Mouse (Mus musculus): ENCODE results near the gene Snd1.

Gene Snd1

GRCm38 (mm10) chr6:28594759-28595158, 119.8 kb downstream of the Snd1 start:
- DNase-seq (ENCODE audit: low read depth, low spot score), result no peak

GRCm38 (mm10) chr6:28595231-28595630, 120.3 kb downstream of the Snd1 start:
- no peak for DNase-seq (ENCODE audit: low read depth, low spot score)

DNA sequence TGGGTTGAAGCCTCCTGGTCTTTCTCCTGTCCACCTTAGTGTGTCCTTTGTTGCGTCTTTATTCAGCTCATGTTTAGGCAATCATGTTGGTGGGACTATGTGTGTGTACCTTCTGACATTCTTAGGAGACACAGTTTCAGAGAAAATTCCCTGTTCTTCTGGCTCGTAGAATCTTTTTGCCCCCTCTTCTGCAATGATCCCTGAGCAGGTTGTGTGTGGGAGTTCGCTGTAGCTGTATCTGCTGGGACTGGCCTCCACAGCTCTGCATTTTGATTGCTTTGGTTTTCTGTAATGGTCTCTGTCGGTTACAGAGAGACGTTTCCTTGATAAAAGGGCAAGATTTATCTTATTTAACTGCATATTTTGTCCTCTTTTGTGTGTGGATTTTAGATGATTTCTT, 122.3 kb downstream of the Snd1 start:
- DNase-seq (ENCODE audit: low read depth, low spot score), result no peak

DNA sequence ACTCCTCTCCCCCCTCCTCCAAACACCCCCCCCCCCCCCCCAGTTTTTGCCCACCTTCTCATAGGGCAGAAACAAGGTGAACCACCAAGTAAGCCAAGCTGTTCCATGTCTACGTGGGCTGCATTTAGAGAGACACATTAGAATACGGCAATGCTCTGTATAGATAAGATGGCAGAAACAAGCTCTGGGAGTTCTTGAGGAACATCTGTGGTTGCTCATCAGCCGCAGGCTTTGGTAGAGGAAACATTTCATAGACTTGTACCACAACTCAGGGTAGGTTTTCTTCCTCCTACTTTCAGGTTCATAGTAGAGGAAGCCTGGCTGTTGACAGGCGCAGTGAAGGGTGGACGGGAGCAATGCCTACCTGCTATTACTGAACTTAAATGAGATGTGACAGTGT, 124.2 kb downstream of the Snd1 start:
- no peak for DNase-seq (ENCODE audit: low read depth, low spot score)

DNA sequence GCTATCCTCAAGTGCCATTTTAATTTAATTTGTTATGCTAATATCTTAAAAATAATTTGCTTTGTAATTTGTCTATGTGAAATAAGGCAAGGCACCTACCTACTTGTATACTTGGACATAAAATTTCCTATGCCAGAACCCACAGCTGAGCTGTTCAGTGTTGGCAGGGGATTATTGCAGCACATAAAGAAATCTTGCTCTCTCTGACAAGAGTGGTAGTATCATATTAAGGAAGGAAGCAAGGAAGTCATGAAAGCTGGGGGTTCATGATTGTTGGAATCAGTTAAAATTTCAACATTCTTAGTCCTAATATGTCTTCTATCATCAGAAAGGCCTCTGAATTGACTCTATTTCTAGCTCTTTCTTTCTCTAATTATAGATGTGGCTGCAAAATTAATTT, 125.5 kb downstream of the Snd1 start:
- no peak for DNase-seq (ENCODE audit: low read depth, low spot score)

GRCm38 (mm10) chr6:28603401-28603800, 128.5 kb downstream of the Snd1 start:
- no peak for DNase-seq (ENCODE audit: low read depth, low spot score)

DNA sequence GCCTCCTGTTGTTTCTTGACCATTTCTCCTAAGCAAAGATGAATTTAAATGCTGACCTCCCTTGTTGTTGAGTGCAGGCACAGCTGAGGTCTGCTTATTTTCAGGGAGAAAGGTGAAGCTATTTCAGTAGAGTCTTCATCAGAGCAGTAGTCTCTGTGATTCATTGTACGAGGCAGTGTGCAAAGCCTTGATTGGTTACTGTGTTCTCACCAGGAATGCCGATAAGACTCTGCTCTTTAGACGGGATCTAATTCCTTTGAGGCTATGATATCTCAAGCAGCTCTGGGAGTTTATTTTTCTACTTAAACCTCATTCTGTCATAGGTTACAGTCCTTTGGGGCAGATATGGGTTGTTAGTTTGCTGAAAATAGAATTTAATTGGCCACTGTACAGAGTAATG, 128.9 kb downstream of the Snd1 start:
- DNase-seq (ENCODE audit: low read depth, low spot score), result no peak

GRCm38 (mm10) chr6:28609291-28609690, 134.4 kb downstream of the Snd1 start:
- DNase-seq (ENCODE audit: low read depth, low spot score), result no peak

GRCm38 (mm10) chr6:28610127-28610526, 135.2 kb downstream of the Snd1 start:
- DNase-seq (ENCODE audit: low read depth, low spot score), result no peak

DNA sequence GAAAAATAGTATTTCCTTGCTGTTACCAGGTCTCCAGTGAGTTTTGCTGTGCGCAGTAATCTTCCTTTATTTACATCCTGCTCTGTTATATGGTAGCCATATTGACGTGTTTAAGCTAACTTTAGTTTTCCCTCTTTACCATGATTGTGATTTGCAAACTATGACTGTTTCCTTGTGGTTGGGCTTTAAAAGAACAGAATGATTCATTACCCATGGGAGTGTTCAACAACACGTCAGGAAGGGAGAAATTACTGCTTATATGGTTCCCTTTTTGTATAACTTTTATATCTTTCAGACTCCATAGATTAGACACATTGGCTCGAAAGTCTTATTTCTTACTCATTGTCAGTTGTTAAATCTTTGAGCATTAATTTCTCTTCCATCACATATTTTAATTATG, 138.5 kb downstream of the Snd1 start:
- no peak for DNase-seq (ENCODE audit: low read depth, low spot score)

- no peak for DNase-seq (ENCODE audit: low read depth, low spot score)
Measured at GRCm38 (mm10) chr6:28614856-28615255, 139.9 kb downstream of the Snd1 start.

- no peak for DNase-seq (ENCODE audit: low read depth, low spot score)
Measured at GRCm38 (mm10) chr6:28615408-28615807, 140.5 kb downstream of the Snd1 start.

DNA sequence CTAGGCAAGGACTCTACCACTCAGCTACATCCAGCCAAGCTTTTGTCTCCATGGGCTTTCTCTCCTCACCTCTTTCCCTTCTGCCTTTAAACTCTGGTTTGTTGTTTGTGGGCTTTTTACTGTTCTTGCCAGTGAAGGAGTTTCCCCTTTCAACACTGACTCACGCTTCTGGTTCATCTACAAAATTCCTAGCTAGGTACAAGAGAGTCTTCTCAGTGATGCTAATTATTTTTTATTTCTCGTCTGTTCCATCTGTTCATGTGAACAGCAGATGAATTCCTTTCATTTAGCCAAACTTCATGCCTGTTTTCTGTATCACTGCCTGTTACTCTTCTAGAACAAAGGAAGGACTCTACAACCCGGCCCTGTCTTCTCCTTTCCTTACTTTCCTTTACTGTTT, 141.0 kb downstream of the Snd1 start:
- no peak for DNase-seq (ENCODE audit: low read depth, low spot score)

DNA sequence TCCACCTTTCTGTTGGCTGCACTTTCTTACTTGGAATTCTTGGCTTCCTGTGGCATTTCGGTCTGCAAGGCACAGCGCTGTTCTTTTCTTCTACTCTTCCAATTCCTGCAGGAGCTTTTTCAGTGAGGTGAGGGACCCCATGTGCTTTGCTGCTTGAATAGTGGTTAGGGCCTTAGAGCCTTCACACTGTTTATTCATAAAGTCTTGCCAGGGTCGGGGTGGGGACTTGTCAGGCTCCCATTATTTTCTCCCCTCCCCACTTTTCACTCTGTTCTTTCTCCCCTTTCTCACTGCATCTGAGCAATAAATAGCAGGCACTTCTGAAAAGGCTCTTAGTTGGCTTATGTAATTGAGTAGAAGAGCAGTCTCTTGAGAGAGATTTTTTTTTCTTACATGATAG, 143.4 kb downstream of the Snd1 start:
- no peak for DNase-seq (ENCODE audit: low read depth, low spot score)

DNA sequence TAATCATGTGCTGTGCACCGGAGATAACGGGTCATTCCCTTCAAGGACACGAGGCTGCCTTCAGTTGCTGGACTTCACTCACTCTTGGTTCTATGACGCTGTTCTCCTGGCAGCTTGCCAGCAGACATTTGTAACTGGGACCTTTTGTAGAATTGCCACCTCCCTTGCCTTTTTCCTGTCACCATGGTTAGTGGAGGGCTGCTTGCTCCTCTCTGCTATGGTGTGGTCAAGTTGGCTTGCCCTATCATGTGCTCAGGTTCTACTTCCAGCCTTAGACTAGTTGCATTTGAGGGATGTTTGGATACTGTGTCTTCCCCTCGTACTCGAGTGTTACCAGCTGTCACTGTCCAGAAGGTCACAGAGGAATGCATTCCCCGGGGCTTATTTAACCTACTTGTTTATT, 143.8 kb downstream of the Snd1 start:
- no peak for DNase-seq (ENCODE audit: low read depth, low spot score)

- DNase-seq (ENCODE audit: low read depth, low spot score), result no peak
Measured at GRCm38 (mm10) chr6:28621431-28621830, 146.5 kb downstream of the Snd1 start.

GRCm38 (mm10) chr6:28621961-28622360, 147.0 kb downstream of the Snd1 start:
- DNase-seq (ENCODE audit: low read depth, low spot score), result no peak

- DNase-seq (ENCODE audit: low read depth, low spot score), result no peak
Measured at GRCm38 (mm10) chr6:28622522-28622921, 147.6 kb downstream of the Snd1 start.

- DNase-seq (ENCODE audit: low read depth, low spot score), result no peak
Measured at GRCm38 (mm10) chr6:28622963-28623362, 148.0 kb downstream of the Snd1 start.

GRCm38 (mm10) chr6:28628408-28628807, 153.5 kb downstream of the Snd1 start:
- no peak for DNase-seq (ENCODE audit: low read depth, low spot score)

- DNase-seq (ENCODE audit: low read depth, low spot score), result no peak
Measured at GRCm38 (mm10) chr6:28629866-28630265, 154.9 kb downstream of the Snd1 start.

GRCm38 (mm10) chr6:28630926-28631325, 156.0 kb downstream of the Snd1 start:
- DNase-seq (ENCODE audit: low read depth, low spot score), result no peak

DNA sequence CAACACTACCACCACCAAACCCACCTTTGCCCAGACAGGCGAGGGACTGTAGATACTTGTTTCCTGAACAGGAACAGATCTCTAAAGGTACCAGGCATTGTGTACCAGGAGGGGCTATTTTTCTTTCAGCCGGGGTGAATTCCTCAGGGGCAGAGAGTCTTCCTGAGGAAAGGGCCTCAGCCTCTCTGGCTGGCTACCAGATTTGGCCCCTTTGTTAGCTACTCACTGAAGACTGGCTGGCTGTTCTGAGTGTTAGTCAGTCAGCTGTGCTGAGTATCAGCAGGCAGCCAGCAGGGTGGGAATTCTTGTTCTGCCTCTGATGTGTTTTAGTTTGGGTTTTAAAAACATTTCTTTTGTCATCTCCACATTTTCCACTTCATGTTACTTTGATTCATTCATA, 158.2 kb downstream of the Snd1 start:
- DNase-seq (ENCODE audit: low read depth, low spot score), result no peak

DNA sequence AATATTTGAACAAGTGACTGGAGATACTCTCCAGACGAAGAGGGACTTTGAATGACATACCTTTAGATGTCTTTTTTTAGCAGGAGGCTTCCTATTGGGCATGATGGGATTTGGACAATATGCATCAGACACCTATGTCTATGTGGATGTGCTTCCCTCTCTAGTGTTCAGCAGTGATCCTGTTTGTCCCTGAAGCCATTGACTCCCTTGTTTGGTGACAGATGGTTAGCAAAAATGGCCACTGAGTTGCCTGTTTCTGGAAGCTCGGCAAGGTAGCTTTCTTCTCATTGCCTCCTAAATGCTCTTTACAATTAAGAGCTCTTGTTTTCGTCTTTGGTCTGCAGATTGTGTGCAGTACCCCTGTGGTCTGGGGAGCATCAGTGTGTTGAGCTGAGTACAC, 158.7 kb downstream of the Snd1 start:
- DNase-seq (ENCODE audit: low read depth, low spot score), result no peak

GRCm38 (mm10) chr6:28635092-28635491, 160.2 kb downstream of the Snd1 start:
- no peak for DNase-seq (ENCODE audit: low read depth, low spot score)

Measured in R1 (cell line).